Mouse (Mus musculus): Measurements from ENCODE around the gene Gm853.

DNA sequence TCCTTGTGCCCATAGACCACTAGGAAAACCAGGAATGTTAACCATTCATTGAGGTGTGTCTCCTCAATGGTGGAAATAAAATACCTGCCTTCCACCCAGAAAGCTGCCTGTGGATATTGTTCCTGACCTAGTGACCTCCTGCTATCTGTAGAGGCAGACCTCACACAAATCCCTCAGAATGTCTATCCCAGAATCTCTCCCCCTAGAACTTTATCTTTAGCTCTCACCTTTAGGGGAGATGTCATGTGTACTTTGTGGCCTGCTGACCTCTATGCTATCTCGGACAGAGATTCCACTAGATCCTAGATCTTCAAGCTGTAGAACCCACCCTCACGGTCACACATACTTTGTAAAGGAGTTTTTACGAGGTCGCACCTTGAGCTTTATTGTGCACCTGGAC lies 9.0 kb downstream of the Gm853 start:
- TF ChIP-seq CTCF (IDR thresholded peaks at IDR 0.05; ENCODE audit: insufficient read depth, low read depth, low read length) (no peak), POLR2A (IDR thresholded peaks at IDR 0.05; ENCODE audit: insufficient read depth, low read depth, low read length) (no peak)
